Mouse (Mus musculus) layer of hippocampus, postnatal 25 days (tissue): ENCODE results near the gene Dbt. TPM values are rescaled to one million over a fixed set of nuclear protein-coding genes. Genes with fewer than 3 reads are reported as not detected.
"Not testable (repeated sequence)": the region's sequence is repeated elsewhere in the genome, so short reads cannot be mapped to it uniquely, and the experiment has no call there.

Experiments used
- DNase-seq, 2 experiments: peaks; one replicate each; pipeline ENCODE4 v3.0.0; 2022; ENCODE audit warnings: mixed read lengths in 2 of 2, low spot score in 1 of 2; ENCODE audit errors: extremely low spot score in 1 of 2
- total RNA-seq, 2 experiments: library from RNA; stranded (reverse); gene quantifications; 2 replicates each; pipeline ENCODE4 v1.2.3; 2021

Dbt gene
- total RNA-seq, 2 experiments from 2014 or later, result 20.7 to 23.4 TPM

DNA sequence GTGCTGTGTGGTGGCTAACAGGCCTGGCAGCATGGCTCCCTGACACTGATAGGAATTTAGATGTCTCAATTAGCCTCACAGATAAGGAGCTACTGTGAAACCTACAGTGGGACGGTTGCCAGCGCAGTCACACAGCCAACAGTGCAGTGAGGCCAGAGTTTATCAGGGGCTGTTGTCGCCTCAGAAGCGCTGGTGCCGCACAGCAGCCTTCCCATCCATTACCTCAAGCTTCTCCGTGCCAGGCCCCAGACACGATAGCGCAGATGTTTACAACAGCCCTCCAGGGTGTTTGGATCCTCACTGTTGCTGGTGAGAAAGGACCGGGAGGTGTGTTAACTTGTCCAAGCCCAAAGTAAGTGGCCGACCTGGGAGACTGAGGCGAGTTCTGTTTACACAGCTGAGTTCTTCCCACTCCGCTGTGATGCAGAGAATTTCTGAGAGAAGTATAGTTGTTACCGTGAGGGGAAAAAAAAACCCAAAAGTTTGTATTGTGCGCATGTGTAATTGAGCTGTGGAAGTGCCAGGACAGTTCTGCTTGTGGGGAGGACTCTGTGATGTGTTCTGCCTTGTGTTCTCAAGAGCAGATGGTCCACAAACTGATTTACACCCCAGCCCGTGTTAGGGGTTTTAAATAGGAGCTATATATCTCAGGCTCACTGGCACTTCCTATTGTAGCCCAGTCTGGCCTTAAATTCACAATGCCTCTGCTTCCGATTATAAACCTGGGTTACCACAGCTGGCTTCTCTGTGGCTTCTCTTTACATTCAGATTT, 23.7 kb downstream of the Dbt start:
- peak in 1 of 2 experiments; percentile 21 for DNase-seq

DNA sequence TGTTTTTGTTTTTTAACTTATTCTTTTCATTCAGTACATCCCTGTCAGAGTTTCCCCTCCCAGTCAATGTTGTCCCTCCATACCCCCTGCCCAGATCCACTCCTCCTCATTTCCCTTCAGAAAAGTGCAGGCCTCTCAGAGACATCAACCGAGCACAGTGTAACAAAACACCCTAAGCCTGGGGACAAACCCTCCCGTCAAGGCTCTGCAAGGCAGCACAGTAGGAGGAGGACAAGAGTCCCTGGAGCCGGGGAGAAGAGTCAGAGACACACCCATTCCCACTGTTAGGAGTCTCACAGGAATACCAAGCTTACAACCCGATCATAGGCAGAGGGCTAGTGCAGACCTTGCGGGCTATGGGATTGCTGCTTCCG, 24.3 kb downstream of the Dbt start:
- DNase-seq, result no peak

DNA sequence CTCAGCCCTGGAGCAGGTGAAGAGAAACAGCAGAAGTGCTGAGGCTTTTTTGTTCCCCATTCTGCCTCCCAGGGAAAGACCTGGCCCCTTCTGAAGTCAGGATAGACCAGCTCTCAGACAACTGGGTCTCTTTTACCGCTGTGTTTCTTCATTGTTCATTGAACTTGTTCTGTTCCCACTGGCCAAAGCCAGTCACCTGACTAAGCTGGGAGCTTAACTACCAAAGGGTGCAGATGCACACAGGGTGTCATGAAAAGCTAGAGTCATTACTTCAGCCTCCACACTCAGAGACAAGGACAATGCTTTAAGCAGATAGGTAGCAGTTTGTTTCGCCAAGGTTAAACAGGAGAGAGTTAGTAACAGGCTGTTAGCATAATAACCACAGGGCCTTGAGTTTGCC, 29.2 kb downstream of the Dbt start:
- no peak for DNase-seq

DNA sequence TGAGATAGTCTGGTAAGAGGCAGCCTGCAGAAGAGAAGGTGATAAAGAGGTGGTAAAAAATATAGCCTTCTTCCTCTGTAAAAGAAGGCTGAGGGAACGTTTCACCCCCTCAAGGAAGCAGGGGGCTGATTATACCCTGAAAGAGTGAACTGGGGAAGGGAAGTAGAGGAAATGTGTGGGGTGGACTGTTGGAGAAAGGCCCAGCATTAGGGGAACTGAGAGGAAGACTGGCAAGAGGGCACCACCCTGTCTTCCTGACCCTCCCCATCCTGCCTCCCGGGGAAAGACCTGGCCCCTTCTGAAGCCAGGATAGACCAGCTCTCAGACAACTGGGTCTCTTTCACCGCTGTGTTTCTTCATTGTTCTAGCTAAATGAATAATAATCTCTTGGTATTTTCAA, 29.7 kb downstream of the Dbt start:
- no peak for DNase-seq

DNA sequence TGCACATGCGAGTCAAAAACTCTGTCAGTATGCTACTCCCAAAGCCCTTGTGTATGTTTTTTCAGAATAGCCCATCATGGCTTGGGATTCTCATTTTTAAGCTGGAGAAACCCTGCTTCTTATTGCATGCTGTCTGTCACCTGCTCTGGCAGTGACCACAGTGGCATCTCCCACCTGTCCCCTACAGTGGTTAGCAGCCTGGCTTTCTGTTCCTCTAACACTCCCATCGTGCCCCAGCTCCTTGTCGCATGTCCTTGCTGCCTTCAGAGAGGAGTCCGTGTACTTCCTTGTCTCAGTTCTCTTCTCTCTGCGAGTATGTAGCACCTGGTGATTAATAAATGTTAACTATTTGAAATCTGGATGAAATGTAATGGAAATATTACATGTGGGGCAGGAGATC, 34.6 kb downstream of the Dbt start:
- no peak for DNase-seq

DNA sequence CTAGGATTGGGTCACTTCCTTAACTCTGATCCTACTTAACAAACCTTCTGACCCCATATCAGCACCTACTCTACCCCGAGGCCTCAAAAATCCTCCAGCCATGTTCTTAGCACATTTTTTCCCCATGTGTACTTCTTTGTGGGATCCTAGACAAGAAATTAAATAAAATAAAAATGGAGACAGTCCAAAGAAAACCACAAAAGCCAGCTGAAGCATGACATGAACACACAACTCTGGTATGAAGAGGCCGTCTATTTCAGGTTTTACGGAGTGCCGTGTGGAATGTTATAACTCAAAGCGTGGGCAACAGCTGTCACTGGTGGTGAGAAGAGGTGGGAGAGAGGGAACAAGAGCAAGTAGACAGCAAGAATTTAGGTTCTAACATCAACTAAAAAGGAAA, 38.5 kb downstream of the Dbt start:
- no peak for DNase-seq

DNA sequence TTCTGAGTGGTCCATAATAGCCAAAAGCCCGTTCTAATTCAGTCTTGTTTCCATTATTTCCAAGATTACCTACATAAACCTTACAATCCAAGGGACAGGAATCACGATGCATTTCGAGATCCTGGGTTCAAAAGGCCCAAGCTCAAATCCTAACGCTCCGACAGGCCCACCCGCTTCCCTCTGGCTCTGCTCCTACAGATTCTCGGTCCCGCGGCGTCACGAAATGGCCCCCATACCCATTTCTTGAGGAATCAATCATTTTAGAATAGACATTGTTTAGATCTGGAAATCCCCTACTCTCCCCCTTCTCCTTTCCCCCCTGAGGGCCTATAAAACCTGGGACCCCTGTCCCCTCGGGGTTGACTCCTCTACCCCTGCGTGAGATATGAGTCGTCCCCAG, 48.4 kb downstream of the Dbt start:
- not testable (repeated sequence) for DNase-seq

DNA sequence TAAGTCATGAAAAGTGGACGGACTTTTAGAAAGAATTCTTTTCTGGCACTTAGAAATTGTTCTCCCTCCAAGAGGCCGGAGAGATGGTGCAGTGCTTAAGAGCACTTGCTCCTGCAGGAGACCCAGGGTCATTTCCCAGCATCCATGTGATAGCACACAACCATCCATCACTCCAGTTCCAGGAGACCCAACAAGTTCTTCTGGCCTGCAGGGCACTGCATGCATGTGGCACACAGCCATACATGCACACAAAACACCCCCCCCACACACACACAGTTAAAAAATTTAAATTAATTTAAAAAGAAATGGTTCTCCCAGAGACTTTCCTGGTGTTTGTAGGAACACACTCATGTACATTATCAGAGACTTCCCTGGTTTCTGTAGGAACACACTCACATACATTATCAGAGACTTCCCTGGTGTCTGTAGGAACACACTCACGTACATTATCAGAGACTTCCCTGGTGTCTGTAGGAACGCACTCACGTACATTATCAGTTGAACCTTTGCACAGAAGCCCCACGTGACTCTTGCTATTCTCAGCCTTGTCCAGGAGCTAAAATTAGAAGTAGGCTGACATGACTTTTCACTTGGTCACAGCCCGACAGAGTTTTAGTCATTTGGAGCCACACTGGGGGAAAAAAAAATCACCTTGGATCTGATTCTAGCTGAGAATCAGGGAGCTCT, 49.7 kb downstream of the Dbt start, which contains the start of gene Lrrc39:
Lrrc39 (plus strand) TSS at position 566 of the 687 bp plus-strand sequence.
- DNase-seq, result no peak

DNA sequence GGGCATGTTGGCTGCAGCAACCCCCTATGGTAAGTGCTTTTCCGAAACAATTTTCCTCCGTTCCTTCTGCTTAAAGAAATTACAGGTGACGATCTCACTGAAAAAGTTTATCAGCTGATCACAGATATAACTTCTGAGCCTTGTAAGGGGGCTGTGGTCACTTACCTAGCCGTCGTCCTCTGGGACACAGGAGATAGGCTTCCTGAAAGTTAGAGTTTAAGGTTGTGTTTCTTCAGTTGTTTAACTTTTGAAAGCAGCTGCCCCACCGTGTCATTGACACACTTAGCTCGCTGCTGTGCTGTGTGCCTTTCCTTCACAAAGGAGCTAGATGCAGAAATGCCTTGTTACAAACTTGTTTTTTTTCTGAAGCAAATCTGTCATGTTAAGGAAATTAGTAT, 50.2 kb downstream of the Dbt start:
- no peak for DNase-seq

DNA sequence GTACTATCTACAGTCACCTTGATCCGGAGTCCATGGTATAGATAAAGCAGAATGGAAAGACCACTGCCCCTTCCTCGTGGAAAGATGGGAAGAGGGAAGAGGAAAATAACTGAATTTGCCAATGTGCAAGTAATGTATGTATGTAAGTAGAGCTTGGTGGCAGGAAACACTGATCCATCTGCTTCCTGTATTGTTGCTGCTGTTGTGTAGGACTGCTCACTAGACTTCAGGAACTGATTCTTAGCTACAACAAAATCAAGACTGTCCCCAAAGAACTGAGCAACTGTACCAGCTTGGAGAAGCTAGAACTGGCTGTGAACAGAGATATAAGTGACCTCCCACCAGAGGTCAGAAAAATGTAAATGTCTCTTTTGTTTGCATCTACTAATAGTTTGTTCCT, 57.8 kb downstream of the Dbt start:
- no peak for DNase-seq

DNA sequence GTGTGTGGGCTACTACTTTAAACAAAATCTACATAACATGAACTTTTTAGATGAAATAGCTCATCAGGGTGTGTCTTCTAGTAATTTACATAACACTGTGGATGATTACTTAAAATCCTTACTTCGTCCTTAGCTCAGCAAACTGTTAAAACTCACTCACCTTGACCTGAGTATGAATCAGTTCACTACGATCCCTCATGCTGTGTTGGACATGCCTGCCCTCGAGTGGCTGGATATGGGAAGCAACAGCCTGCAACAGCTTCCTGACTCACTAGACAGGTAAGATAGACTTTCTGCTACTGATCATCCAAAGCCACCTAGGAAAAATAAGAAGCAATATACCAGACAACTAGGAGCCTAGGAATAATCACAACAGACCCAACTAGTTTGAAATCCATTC, 64.4 kb downstream of the Dbt start:
- DNase-seq, result no peak

DNA sequence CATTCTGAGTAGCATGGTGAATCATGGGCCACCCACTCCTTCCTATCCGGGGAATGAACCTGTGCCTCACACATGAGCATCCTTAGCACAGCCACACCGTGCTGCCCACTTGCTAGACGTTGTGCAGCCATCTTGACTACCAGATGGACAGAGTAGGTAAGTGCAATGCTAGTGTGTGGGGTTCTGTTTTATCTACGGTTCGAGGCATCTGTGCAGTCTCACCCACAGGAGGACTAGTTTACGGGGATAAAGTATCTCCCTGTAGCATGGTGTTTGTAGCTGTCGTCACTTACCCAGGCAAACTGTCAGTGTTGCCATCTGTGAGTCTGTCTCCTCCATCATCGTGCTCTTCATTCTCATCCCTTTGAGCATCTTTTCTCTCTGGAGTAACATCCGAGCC, 69.3 kb downstream of the Dbt start:
- DNase-seq, result no peak

DNA sequence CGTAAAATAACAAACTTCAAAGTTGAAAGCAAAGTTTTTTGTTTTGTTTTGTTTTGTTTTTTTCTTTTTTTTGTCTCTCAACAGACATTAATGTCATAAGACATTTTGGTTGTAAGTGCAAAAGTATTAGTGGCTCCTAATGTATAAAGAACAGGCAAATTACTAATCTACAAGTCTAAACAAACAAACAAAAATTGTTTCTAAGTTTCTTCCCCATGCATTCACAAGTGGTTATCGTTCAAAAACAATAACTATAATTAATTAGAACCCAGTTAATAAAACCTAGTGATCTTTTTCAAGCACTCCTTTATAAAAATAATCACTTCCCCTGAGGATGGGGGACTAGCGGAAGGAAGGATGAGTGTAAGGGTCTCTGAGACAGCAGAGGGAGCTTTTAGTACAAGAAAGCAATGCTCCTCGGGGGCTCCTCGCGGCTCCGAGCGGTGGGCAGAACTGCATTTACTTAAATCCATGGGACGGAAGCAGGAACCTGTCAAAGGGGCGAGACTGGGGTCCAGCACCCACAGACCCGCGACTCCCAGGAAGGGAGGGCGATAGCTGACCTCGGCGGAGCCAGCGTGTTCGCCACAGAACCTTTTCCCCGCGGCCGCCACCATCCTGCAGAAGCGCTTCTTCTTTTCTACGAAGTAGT, 81.3 kb downstream of the Dbt start:
- no peak for DNase-seq

DNA sequence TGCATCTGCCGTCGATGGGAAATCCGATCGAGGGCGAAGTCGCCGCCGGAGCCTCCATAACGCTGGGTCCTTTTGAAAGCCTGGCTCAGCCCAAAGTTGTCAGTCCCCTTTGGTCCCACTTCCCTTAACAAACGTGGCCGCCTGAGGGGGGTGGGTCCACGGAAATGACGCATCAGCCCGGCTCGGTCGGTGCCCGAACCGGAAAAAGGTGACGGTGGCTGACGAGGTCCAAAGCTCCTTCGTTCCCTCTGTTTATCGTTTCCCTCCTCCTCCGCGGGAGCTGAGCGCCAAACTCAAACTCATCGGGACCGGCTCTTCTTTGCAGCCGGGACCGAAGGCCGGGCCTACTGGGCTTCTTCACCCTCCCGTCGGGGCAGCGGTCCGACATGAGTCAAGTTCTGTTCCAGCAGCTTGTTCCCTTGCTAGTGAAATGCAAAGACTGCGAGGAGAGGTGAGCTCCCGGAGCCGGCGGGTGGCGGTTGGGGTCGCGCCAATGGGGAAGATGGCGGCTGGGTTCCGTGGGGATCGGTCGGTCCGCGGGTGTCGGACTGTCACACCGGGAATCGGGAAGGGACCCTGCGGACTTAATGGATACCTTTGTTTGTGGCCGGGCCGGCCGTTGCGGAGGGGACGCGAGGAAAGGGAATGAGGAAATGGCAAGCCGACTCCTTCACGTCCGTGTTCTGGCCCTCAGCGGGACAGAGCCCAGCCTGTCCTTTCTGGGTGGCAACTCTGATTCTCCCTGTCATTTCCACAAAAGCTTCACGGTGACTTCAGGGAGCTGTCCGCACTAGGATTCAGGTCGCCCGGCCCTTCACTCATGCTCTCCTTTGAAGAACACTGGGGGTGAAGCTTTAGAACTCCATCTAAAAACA, 82.1 kb downstream of the Dbt start, which contains the start of gene Sass6:
Sass6 (plus strand) TSS at position 255 of the 875 bp plus-strand sequence.
- peak; percentile 94 to 99 for DNase-seq

DNA sequence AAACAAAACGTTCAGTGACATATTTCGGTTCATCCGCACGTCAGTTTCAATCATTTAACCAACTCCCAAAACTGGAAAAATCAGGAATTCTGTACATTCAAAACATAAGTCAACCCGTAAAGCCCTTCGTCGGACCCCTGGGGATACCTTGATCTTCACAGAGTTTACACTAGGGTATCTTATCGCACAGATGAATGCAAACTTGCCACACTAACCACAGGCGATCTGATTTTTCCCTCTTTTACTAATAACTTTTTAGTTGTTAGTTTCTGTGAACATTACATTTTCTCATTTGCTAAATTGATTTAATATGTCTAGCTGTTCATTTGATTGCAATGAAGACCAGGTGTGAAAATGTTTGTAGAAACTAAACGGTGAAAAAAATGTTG, 82.7 kb downstream of the Dbt start:
- DNase-seq, result no peak

Other genes starting within 250 kb of the Dbt start
- 1 to 10 TPM; 4.3 to 4.5 TPM for gene Cdc14a, start 89.0 kb upstream of the Dbt start, total RNA-seq
- 10 to 100 TPM; 54.2 to 55.8 TPM for gene Rtca, start 4.9 kb upstream of the Dbt start, total RNA-seq
- under 1 TPM in 1 of 2 experiments, not detected in 1; 0.12 TPM for gene Lrrc39, start 49.9 kb downstream of the Dbt start, total RNA-seq
- gene Sass6, start 81.9 kb downstream of the Dbt start, total RNA-seq, result 10 to 100 TPM in 1 of 2 experiments, 1 to 10 TPM in 1; 7.9 to 10.5 TPM
- gene Trmt13, start 101.5 kb downstream of the Dbt start, total RNA-seq, result 10 to 100 TPM; 13.8 to 17.8 TPM
- 10 to 100 TPM; 59.0 to 62.6 TPM for gene Mfsd14a, start 149.6 kb downstream of the Dbt start, total RNA-seq
- not detected for gene Gm43191, start 168.2 kb downstream of the Dbt start, total RNA-seq
- gene Slc35a3, start 199.8 kb downstream of the Dbt start, total RNA-seq, result 10 to 100 TPM; 14.6 to 16.5 TPM